Mouse (Mus musculus) inflammation-experienced regulatory T-cells, adult 6 months (primary cell): ENCODE results near the gene Usp6nl. TPM values are rescaled to one million over a fixed set of nuclear protein-coding genes. Genes with fewer than 3 reads are reported as not detected.

Source experiments
- ATAC-seq: one replicate; pipeline ENCODE4 v1.8.0; 2017
- polyA plus RNA-seq, 3 experiments: library from polyadenylated mRNA; unstranded; fragments of 100-300 nt; shearing (Covaris generic); gene quantifications; one replicate each; pipeline ENCODE4 v1.2.1; 2017

Gene Usp6nl
- polyA plus RNA-seq, 3 experiments from 2014 or later = 4.1 to 11.9 (median 7.2) TPM

GRCm38 (mm10) chr2:6423661-6424550, 101.4 kb downstream of the Usp6nl start:
- no peak for ATAC-seq

- ATAC-seq = no peak
These were observed 102.4 kb downstream of the Usp6nl start for GRCm38 (mm10) chr2:6424851-6425250.

- no peak for ATAC-seq
These were observed 113.9 kb downstream of the Usp6nl start for GRCm38 (mm10) chr2:6436085-6436950.

- ATAC-seq = no peak
These were observed 119.2 kb downstream of the Usp6nl start for GRCm38 (mm10) chr2:6441688-6442087.

GRCm38 (mm10) chr2:6442302-6442701, 119.8 kb downstream of the Usp6nl start:
- ATAC-seq = no peak

GRCm38 (mm10) chr2:6444015-6444414, 121.5 kb downstream of the Usp6nl start:
- no peak for ATAC-seq

- ATAC-seq = no peak
These were observed 122.3 kb downstream of the Usp6nl start for GRCm38 (mm10) chr2:6444723-6445169.

GRCm38 (mm10) chr2:6445858-6446257, 123.4 kb downstream of the Usp6nl start:
- no peak for ATAC-seq

- no peak for ATAC-seq
These were observed 126.4 kb downstream of the Usp6nl start for GRCm38 (mm10) chr2:6448880-6449279.

- ATAC-seq = no peak
These were observed 127.2 kb downstream of the Usp6nl start for GRCm38 (mm10) chr2:6449656-6450055.

- ATAC-seq = no peak
These were observed 128.1 kb downstream of the Usp6nl start for GRCm38 (mm10) chr2:6450544-6450943.

- no peak for ATAC-seq
These were observed 132.6 kb downstream of the Usp6nl start for GRCm38 (mm10) chr2:6454941-6455516.

GRCm38 (mm10) chr2:6459282-6460047, 137.0 kb downstream of the Usp6nl start:
- no peak for ATAC-seq

GRCm38 (mm10) chr2:6462306-6462705, 139.8 kb downstream of the Usp6nl start:
- no peak for ATAC-seq

GRCm38 (mm10) chr2:6463772-6464661, 141.6 kb downstream of the Usp6nl start:
- ATAC-seq = no peak

- no peak for ATAC-seq
These were observed 143.9 kb downstream of the Usp6nl start for GRCm38 (mm10) chr2:6466396-6466795.

GRCm38 (mm10) chr2:6467318-6467717, 144.9 kb downstream of the Usp6nl start:
- ATAC-seq = no peak

- peak; percentile 84 for ATAC-seq
These were observed 146.7 kb downstream of the Usp6nl start for GRCm38 (mm10) chr2:6469164-6469563.

- no peak for ATAC-seq
These were observed 148.7 kb downstream of the Usp6nl start for GRCm38 (mm10) chr2:6471110-6471611.

- no peak for ATAC-seq
These were observed 151.4 kb downstream of the Usp6nl start for GRCm38 (mm10) chr2:6473829-6474228.

- ATAC-seq = no peak
These were observed 155.4 kb downstream of the Usp6nl start for GRCm38 (mm10) chr2:6477884-6478283.
